Mouse (Mus musculus) monocyte, adult 5-6 weeks (primary cell): ENCODE results near the gene Ccdc57. TPM values are rescaled to one million over a fixed set of nuclear protein-coding genes. Genes with fewer than 3 reads are reported as not detected.

Source experiments
- total RNA-seq: library from RNA; stranded (forward); fragments of 200-1000, 200-491, 200-594 nt; gene quantifications from 3 replicates; pipeline ENCODE4 v1.2.3, GENCODE M21; 2017

Gene Ccdc57
- total RNA-seq, 1 experiment from 2014 or later, result 0.57 TPM

Other genes with a start within 250 kb of the Ccdc57 start
- 27.0 to 58.3 TPM (median 41.9 TPM) in 3 replicates for gene Cenpx, start 219.1 kb downstream of the Ccdc57 start, total RNA-seq
- 39.7 to 45.3 TPM (median 41.0 TPM) in 3 replicates for gene Lrrc45, start 218.9 kb downstream of the Ccdc57 start, total RNA-seq
- gene Rac3, start 211.4 kb downstream of the Ccdc57 start, total RNA-seq, result 7.1 to 9.7 TPM in 2 of 3 replicates, not detected in the other
- 14.8 to 32.2 TPM (median 23.8 TPM) in 3 replicates for gene Dcxr, start 205.6 kb downstream of the Ccdc57 start, total RNA-seq
- 2.0 TPM in 1 of 3 replicates, not detected in the others for gene Cbr2, start 200.8 kb downstream of the Ccdc57 start, total RNA-seq
- gene Hmga1b, start 170.1 kb downstream of the Ccdc57 start, total RNA-seq, result 2.3 to 66.8 TPM (median 12.5 TPM) in 3 replicates
- gene Rfng, start 148.7 kb downstream of the Ccdc57 start, total RNA-seq, result 1.0 to 3.9 TPM (median 1.2 TPM) in 3 replicates
- 55.0 to 59.6 TPM (median 55.7 TPM) in 3 replicates for gene Gps1, start 148.6 kb downstream of the Ccdc57 start, total RNA-seq
- 25.1 to 42.4 TPM (median 31.8 TPM) in 3 replicates for gene Dus1l, start 136.5 kb downstream of the Ccdc57 start, total RNA-seq
- 13.2 to 26.4 TPM (median 13.5 TPM) in 3 replicates for gene Fasn, start 108.3 kb downstream of the Ccdc57 start, total RNA-seq
- 74.0 to 101 TPM (median 95.1 TPM) in 3 replicates for gene Slc16a3, start 15.6 kb upstream of the Ccdc57 start, total RNA-seq
- 139 to 159 TPM (median 146 TPM) in 3 replicates for gene Csnk1d, start 58.5 kb upstream of the Ccdc57 start, total RNA-seq
- gene Cd7, start 106.5 kb upstream of the Ccdc57 start, total RNA-seq, result 21.2 to 56.5 TPM (median 31.1 TPM) in 3 replicates
- gene Sectm1b, start 130.7 kb upstream of the Ccdc57 start, total RNA-seq, result not detected in 3 replicates
- gene Sectm1a, start 148.3 kb upstream of the Ccdc57 start, total RNA-seq, result not detected in 3 replicates
- gene Tex19.2, start 185.8 kb upstream of the Ccdc57 start, total RNA-seq, result not detected in 3 replicates
- not detected in 3 replicates for gene Tex19.1, start 213.3 kb upstream of the Ccdc57 start, total RNA-seq
- not detected in 3 replicates for gene Uts2r, start 227.4 kb upstream of the Ccdc57 start, total RNA-seq